Mouse (Mus musculus): Measurements from ENCODE around the gene Vmac. TPM values are rescaled to one million over a fixed set of nuclear protein-coding genes. Genes with fewer than 3 reads are reported as not detected.

The Vmac gene
- 16.9 and 21.5 TPM in 2 replicates for polyA plus RNA-seq (2015; fragmentation: Nextera tagmentation; extraction: Ambion mirVana)

DNA sequence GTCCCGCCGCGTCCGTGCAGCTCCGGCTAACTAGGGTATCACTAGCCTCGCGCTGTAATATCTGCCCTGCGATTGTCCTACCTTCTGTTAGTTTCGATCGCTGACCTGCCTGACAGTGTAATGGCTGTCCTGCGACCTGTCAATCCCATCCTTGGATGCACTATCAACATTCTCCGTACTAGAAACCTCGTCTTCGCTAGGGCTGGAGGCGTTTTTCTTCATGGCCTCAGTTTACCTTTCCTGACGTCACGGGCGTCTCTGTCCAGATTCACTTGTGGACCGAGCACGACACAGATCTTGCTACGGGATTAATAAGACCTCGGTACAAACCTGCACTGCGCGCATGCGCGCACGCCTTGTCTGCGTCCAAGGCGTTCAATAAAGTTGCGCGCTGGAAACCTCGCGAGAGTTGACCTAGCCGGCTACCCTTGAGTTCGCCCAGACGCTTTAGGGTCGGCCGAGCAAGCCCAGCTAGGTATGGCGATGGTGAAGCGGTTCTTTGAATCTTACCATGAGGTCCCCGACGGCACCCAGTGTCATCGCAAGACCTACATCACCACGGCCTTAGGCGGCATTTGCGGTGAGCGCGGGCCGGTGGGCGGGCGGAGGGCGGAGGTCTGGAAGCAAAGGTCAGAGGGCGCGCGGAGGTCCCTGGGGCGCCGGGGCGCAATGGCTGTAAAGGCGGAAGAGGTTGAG lies at the start of gene Vmac, which contains the start of gene Ndufa11:
Gene Vmac, minus strand, starts transcription at position 660 of the 696 bp plus-strand sequence.
Gene Ndufa11, plus strand, starts transcription at position 405 of the 696 bp plus-strand sequence.
- under 1% methylated on average over 59 of the region's 59 CpGs for WGBS
- Histone ChIP-seq H3K9ac (peak within 1 kb of the TSS; percentile 83), H3K4me3 (replicated peaks) (peak within 1 kb of the TSS; percentile 81), H3K4me2 (peak within 1 kb of the TSS; percentile 74), H3K9me3 (no peaks in the 10 kb centered on the region), H3K27ac (peak within 1 kb of the TSS; percentile 86), H3K36me3 (peaks cover 18% of the 10 kb centered on the region), H3K4me1 (peaks cover 25% of the 10 kb centered on the region), H3K27me3 (replicated peaks) (no peaks in the 10 kb centered on the region)
- peak; percentile 78 for ATAC-seq (ENCODE audit: insufficient read depth, low FRiP score, low read depth)

DNA sequence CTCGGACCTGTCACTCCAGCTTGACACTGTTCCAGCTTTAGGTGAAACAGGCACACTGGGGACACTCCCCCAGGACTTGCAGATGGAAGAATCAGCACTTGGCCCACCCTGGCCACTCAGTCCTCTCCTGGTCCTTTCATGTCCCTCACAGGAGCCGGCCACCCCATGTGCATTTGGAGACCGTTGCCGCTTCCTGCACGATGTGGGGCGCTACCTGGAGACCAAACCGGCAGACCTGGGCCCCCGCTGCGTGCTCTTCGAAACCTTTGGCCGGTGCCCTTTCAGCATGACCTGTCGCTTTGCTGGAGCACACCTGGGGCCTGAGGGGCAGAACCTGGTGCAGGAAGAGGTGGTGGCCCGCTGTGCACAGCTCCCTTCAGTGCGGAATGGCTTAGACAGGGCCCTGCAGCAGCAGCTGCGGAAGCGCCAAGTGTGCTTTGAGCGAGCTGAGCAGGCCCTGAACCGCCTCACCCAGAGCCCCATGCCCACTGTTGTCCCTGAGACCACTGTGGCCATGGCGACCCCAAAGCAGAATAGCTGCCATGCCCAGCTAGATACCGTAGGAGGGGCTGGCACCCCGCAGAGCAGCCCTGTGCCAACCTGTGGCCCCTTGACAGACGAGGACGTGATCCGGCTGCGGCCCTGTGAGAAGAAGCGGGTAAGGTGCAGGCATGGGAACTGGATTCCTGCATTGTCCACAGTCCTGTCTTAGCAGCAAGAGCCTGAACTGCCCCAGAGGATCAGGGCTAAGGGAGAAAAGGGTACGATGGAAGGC lies 49.0 kb upstream of the Vmac start:
- no peak for ATAC-seq (ENCODE audit: insufficient read depth, low FRiP score, low read depth)
- no peak overlapping the region for H3K4me3 ChIP-seq (replicated peaks)
- peaks cover 20% of the 10 kb centered on the region for H3K4me1 ChIP-seq
- 96% methylated on average over 27 of the region's 27 CpGs for WGBS
- H3K36me3 ChIP-seq = peaks cover 37% of the 10 kb centered on the region
- no peak overlapping the region for H3K4me2 ChIP-seq
- no peak overlapping the region for H3K27ac ChIP-seq
- H3K9me3 ChIP-seq = no peaks in the 10 kb centered on the region
- no peaks in the 10 kb centered on the region for H3K27me3 ChIP-seq (replicated peaks)
- H3K9ac ChIP-seq = no peak overlapping the region

GRCm38 (mm10) chr17:56765431-56765830 lies 47.6 kb upstream of the Vmac start:
- Histone ChIP-seq H3K9me3 (no peaks in the 10 kb centered on the region), H3K9ac (0 out of 2 replicates have a peak overlapping the region, but pooled peaks have one; percentile 16), H3K27ac (peak overlapping the region; percentile 96; the same call in 1 of the 2 replicates), H3K4me2 (peak overlapping the region; percentile 68), H3K4me1 (peaks cover 27% of the 10 kb centered on the region), H3K27me3 (replicated peaks) (no peaks in the 10 kb centered on the region), H3K36me3 (peaks cover 35% of the 10 kb centered on the region), H3K4me3 (replicated peaks) (peak overlapping the region; percentile 64)
- no peak for ATAC-seq (ENCODE audit: insufficient read depth, low FRiP score, low read depth)
- 53% methylated on average over 12 of the region's 12 CpGs for WGBS

DNA sequence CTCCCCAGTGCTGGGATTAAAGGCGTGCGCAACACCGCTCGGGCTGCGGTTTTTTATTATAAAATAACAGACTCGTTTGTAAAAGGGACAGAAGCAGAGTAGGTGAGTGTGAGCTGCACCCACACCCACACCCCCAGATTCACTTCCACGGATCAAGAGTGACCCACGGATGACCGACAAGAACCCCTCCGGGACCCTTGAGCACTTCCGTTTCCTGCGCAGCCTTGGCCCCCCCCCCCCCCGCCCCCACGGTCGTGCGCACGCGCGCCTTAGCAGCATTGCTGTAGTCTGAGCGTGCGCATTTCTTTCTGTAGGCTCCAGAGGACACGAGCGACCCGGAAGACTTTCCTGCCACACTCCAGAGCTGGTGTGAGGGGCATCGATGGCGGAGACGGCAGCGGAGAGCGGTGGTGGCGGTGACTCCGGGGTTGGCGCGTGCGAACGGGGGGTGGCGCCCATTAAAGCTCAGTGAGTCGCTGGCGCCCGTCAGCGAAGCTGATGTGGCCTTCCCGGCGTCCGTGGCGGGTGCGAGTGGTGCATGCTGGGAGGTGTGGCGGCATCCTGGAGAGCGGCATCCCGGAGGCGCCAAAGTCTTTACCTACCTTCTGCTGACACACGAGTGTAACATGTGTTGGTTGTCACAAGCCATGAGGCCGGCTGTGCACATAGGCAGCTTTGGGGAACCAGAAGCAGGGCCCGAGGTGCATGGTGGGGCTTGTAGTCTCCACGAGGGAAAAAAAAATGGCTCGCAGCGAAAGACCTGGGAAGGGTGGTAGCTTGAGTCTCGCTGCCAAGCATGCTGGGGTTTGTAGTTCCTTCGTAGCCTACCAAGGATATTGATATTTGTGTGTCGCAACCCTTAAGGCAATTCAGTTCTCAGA lies 46.9 kb upstream of the Vmac start, which contains the start of gene Dus3l:
Gene Dus3l, plus strand, starts transcription at position 284 of the 881 bp plus-strand sequence.
- WGBS = 1% methylated on average over 55 of the region's 58 CpGs
- H3K4me2 ChIP-seq = peak within 1 kb of the TSS; percentile 68
- peak within 1 kb of the TSS; percentile 57 for H3K9ac ChIP-seq
- ATAC-seq (ENCODE audit: insufficient read depth, low FRiP score, low read depth) = peak; percentile 76
- H3K27ac ChIP-seq = peak within 1 kb of the TSS; percentile 96
- peaks cover 27% of the 10 kb centered on the region for H3K4me1 ChIP-seq
- no peaks in the 10 kb centered on the region for H3K27me3 ChIP-seq (replicated peaks)
- no peaks in the 10 kb centered on the region for H3K9me3 ChIP-seq
- peak within 1 kb of the TSS; percentile 64 for H3K4me3 ChIP-seq (replicated peaks)
- peaks cover 29% of the 10 kb centered on the region for H3K36me3 ChIP-seq

GRCm38 (mm10) chr17:56763741-56764250 lies 46.0 kb upstream of the Vmac start:
- Histone ChIP-seq H3K36me3 (peaks cover 20% of the 10 kb centered on the region), H3K27me3 (replicated peaks) (no peaks in the 10 kb centered on the region), H3K9me3 (no peaks in the 10 kb centered on the region), H3K9ac (no peak overlapping the region), H3K4me3 (replicated peaks) (peak overlapping the region; percentile 64), H3K27ac (peak overlapping the region; percentile 96), H3K4me1 (peaks cover 27% of the 10 kb centered on the region), H3K4me2 (peak overlapping the region; percentile 68)
- WGBS = 74% methylated on average over 8 of the region's 8 CpGs
- no peak for ATAC-seq (ENCODE audit: insufficient read depth, low FRiP score, low read depth)

DNA sequence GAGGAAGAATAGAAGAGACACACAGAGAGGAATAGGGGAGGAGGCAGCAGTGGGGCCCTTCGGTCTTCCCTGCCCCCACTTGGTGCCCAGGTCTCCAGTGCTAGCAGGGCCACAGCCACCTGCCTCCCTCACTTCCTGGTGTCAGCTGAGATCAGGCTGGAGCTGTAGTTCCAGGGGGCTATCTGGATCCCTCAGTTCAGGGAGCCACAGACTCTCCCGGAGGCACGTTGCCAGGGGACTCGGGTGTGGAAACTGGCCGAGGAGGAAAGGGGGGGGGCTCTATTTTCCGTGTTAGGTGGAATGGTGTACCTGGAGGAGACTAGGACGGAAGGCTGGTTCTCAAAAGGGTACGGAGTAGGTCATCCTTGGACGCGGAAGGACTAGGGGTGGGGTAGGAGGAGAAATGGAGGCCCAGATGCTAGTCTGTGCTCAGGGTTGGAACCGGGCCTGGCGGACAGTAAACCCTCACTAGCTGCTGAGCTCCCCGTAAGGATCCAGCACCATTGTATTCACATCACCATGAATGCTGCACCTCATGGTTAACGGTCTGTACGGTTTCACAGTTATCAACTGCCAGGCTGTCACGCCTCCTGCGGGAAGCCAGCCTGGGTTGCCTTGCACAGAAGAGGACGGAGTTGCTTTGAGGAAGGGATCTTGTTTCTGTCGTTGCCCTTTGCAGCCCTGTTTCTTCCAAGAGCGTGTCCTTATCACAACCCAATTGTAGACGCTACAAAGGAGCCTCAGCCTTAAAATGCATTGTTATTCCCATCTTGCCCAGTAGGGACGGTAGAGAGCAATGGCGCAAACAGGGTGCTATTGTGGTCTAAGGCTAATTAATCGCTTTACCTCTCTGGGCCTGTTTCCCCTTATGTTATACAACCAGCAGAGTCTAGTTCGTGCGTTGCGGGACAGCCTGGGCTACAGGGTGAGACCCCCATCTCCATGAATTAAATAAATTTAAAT lies 45.2 kb upstream of the Vmac start:
- H3K9me3 ChIP-seq = no peaks in the 10 kb centered on the region
- WGBS = 38% methylated on average over 27 of the region's 27 CpGs
- H3K4me2 ChIP-seq = peak overlapping the region; percentile 90
- 0 out of 2 replicates have a peak, but pooled peaks cover 4% of the 10 kb centered on the region for H3K27me3 ChIP-seq (replicated peaks)
- ATAC-seq (ENCODE audit: insufficient read depth, low FRiP score, low read depth) = no peak
- H3K27ac ChIP-seq = peak overlapping the region; percentile 88
- peaks cover 12% of the 10 kb centered on the region for H3K36me3 ChIP-seq
- no peak overlapping the region for H3K9ac ChIP-seq
- no peak overlapping the region; the same call in 1 of the 2 replicates for H3K4me3 ChIP-seq (replicated peaks)
- H3K4me1 ChIP-seq = peaks cover 31% of the 10 kb centered on the region

GRCm38 (mm10) chr17:56761991-56762410 lies 44.2 kb upstream of the Vmac start:
- Histone ChIP-seq H3K36me3 (peaks cover 6% of the 10 kb centered on the region), H3K27ac (peak overlapping the region; percentile 88), H3K4me1 (peaks cover 39% of the 10 kb centered on the region), H3K27me3 (replicated peaks) (0 out of 2 replicates have a peak, but pooled peaks cover 4% of the 10 kb centered on the region), H3K9me3 (no peaks in the 10 kb centered on the region), H3K9ac (peak overlapping the region; percentile 50), H3K4me3 (replicated peaks) (peak overlapping the region; percentile 53), H3K4me2 (peak overlapping the region; percentile 90)
- peak; percentile 58 for ATAC-seq (ENCODE audit: insufficient read depth, low FRiP score, low read depth)
- WGBS = under 1% methylated on average over 28 of the region's 28 CpGs

DNA sequence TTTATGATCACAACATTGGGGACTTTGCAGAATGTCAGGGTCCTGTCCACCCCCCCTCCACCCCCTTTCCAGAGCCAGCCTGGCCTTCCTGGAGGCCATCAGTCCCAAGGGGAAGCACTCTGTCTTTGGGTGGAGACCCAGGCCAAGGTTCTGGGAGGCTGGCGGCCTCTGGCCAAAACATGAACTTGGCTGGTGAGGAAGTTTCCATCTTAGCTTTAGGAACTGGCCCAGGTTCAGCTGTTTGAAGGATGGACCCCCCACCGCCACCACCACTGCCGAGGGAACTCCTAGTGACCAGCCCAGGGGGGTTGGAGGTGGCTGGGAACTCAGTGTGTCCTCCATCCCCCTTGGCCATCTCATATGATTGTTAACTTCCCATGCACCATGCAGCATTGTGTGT lies 43.3 kb upstream of the Vmac start:
- Histone ChIP-seq H3K4me3 (replicated peaks) (no peak overlapping the region), H3K9me3 (no peaks in the 10 kb centered on the region), H3K27ac (0 out of 2 replicates have a peak overlapping the region, but pooled peaks have one; percentile 88), H3K9ac (no peak overlapping the region), H3K4me2 (no peak overlapping the region; the same call in 1 of the 2 replicates), H3K27me3 (replicated peaks) (0 out of 2 replicates have a peak, but pooled peaks cover 4% of the 10 kb centered on the region), H3K36me3 (no peaks in the 10 kb centered on the region), H3K4me1 (peaks cover 48% of the 10 kb centered on the region)
- ATAC-seq (ENCODE audit: insufficient read depth, low FRiP score, low read depth) = no peak
- 65% methylated on average over 3 of the region's 3 CpGs for WGBS

DNA sequence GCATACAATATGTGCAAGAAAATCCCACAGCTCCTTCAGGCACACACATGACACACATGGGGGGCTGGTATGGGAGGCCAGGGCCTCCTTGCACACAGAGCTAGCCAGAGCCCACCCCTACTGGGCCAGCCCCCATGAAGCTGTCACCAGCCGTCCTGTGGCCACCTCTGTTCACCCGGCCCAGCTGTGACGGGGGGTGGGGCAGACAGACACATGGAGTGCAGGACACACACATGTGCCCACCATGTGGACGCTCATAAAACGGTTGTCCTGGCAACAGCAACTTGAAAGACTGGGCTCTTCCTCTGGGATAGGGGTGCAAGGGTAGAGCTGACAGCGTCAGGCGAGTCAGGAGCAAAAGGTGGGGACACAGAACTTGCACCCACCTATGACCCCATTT lies 41.4 kb upstream of the Vmac start:
- Histone ChIP-seq H3K27ac (no peak overlapping the region), H3K36me3 (no peaks in the 10 kb centered on the region), H3K27me3 (replicated peaks) (peaks cover 19% of the 10 kb centered on the region), H3K4me3 (replicated peaks) (no peak overlapping the region), H3K9me3 (no peaks in the 10 kb centered on the region), H3K4me1 (peaks cover 52% of the 10 kb centered on the region), H3K9ac (no peak overlapping the region), H3K4me2 (no peak overlapping the region)
- 52% methylated on average over 7 of the region's 7 CpGs for WGBS
- no peak for ATAC-seq (ENCODE audit: insufficient read depth, low FRiP score, low read depth)

- H3K9ac ChIP-seq = no peak overlapping the region
- peak overlapping the region; percentile 96 for H3K4me2 ChIP-seq
- no peak overlapping the region for H3K4me3 ChIP-seq (replicated peaks)
- 4% methylated on average over 12 of the region's 12 CpGs for WGBS
- H3K4me1 ChIP-seq = peaks cover 57% of the 10 kb centered on the region
- H3K9me3 ChIP-seq = no peaks in the 10 kb centered on the region
- ATAC-seq (ENCODE audit: insufficient read depth, low FRiP score, low read depth) = no peak
- no peak overlapping the region for H3K27ac ChIP-seq
- H3K27me3 ChIP-seq (replicated peaks) = peaks cover 30% of the 10 kb centered on the region
- H3K36me3 ChIP-seq = no peaks in the 10 kb centered on the region
These were observed 40.3 kb upstream of the Vmac start for GRCm38 (mm10) chr17:56758132-56758531.

Data from stomach, embryonic 15.5 days (tissue).